Mouse (Mus musculus): ENCODE measurements at regions not wholly inside any gene's neighbourhood (a gene's known extent, or its start where the extent isn't known, plus 50 kb on each side); places are given as distances from the start of the nearest gene placed in this dataset.

- DNase-seq = no peak
These were observed 154.5 kb upstream of the Smim23 start for GRCm38 (mm10) chr11:32978899-32979298.

- no peak for DNase-seq
These were observed 152.2 kb upstream of the Smim23 start for GRCm38 (mm10) chr11:32976572-32976971.

GRCm38 (mm10) chr11:32973453-32973852 is 149.0 kb upstream of the Smim23 start:
- DNase-seq = no peak

GRCm38 (mm10) chr11:32965418-32965817 is 141.0 kb upstream of the Smim23 start:
- no peak for DNase-seq

GRCm38 (mm10) chr11:32963625-32964293 is 139.4 kb upstream of the Smim23 start:
- no peak for DNase-seq

- DNase-seq = peak; percentile 18
These were observed 137.2 kb upstream of the Smim23 start for GRCm38 (mm10) chr11:32961600-32961999.

GRCm38 (mm10) chr11:32958961-32959360 is 134.6 kb upstream of the Smim23 start:
- no peak for DNase-seq

GRCm38 (mm10) chr11:32956993-32957392 is 132.6 kb upstream of the Smim23 start:
- no peak for DNase-seq

GRCm38 (mm10) chr11:32952271-32952670 is 127.9 kb upstream of the Smim23 start:
- no peak for DNase-seq

- no peak for DNase-seq
These were observed 123.7 kb upstream of the Smim23 start for GRCm38 (mm10) chr11:32948132-32948531.

GRCm38 (mm10) chr11:32946481-32947001 is 122.1 kb upstream of the Smim23 start:
- DNase-seq = no peak

- DNase-seq = no peak
These were observed 120.7 kb upstream of the Smim23 start for GRCm38 (mm10) chr11:32945071-32945470.

GRCm38 (mm10) chr11:32941331-32942009 is 117.1 kb upstream of the Smim23 start:
- no peak for DNase-seq

- DNase-seq = no peak
These were observed 114.7 kb upstream of the Smim23 start for GRCm38 (mm10) chr11:32939102-32939501.

- no peak for DNase-seq
These were observed 112.8 kb upstream of the Smim23 start for GRCm38 (mm10) chr11:32937167-32937566.

- DNase-seq = no peak
These were observed 107.5 kb upstream of the Smim23 start for GRCm38 (mm10) chr11:32931928-32932327.

- DNase-seq = no peak
These were observed 106.6 kb upstream of the Smim23 start for GRCm38 (mm10) chr11:32931018-32931417.

GRCm38 (mm10) chr11:32928837-32929236 is 104.4 kb upstream of the Smim23 start:
- DNase-seq = no peak

- no peak for DNase-seq
These were observed 101.2 kb upstream of the Smim23 start for GRCm38 (mm10) chr11:32925421-32926271.

GRCm38 (mm10) chr11:32924932-32925331 is 100.5 kb upstream of the Smim23 start:
- DNase-seq = no peak

GRCm38 (mm10) chr11:32913071-32913470 is 88.7 kb upstream of the Smim23 start:
- no peak for DNase-seq

GRCm38 (mm10) chr11:32911791-32912190 is 87.4 kb upstream of the Smim23 start:
- DNase-seq = no peak

GRCm38 (mm10) chr11:32908723-32909411 is 84.5 kb upstream of the Smim23 start:
- no peak for DNase-seq

Measured in thymus, postnatal 4 days (tissue).